Mouse (Mus musculus) brain, embryonic 18.5 days (tissue): ENCODE results near the gene Fpgs.

Source experiments
- DNase-seq: peaks from one replicate; pipeline ENCODE4 v3.0.0-alpha.2; 2012; ENCODE audit warnings: low read depth, low spot score

The Fpgs gene

GRCm38 (mm10) chr2:32704021-32704421 is at the start of gene Fpgs:
TSS of gene Fpgs (minus strand) at chr2:32704145.
- no peak for DNase-seq

GRCm38 (mm10) chr2:32752181-32752580 is 48.2 kb upstream of the Fpgs start:
- no peak for DNase-seq

GRCm38 (mm10) chr2:32751665-32752033 is 47.7 kb upstream of the Fpgs start:
- DNase-seq = no peak

GRCm38 (mm10) chr2:32750887-32751664 is 47.1 kb upstream of the Fpgs start:
- DNase-seq = no peak

- no peak for DNase-seq
Measured at GRCm38 (mm10) chr2:32750199-32750598, 46.3 kb upstream of the Fpgs start.

- DNase-seq = no peak
Measured at GRCm38 (mm10) chr2:32749082-32749481, 45.1 kb upstream of the Fpgs start.

GRCm38 (mm10) chr2:32744272-32744982 is 40.5 kb upstream of the Fpgs start:
- no peak for DNase-seq

GRCm38 (mm10) chr2:32742173-32742531 is 38.2 kb upstream of the Fpgs start:
- DNase-seq = peak; percentile 83

GRCm38 (mm10) chr2:32741273-32742172 is 37.6 kb upstream of the Fpgs start:
- peak; percentile 54 for DNase-seq

- no peak for DNase-seq
Measured at GRCm38 (mm10) chr2:32740916-32741272, 36.9 kb upstream of the Fpgs start, which contains the start of gene 6330409D20Rik. TSS of gene 6330409D20Rik (minus strand) at chr2:32741016.

- no peak for DNase-seq
Measured at GRCm38 (mm10) chr2:32739311-32739710, 35.4 kb upstream of the Fpgs start.

GRCm38 (mm10) chr2:32737008-32737407 is 33.1 kb upstream of the Fpgs start:
- DNase-seq = no peak

- no peak for DNase-seq
Measured at GRCm38 (mm10) chr2:32736306-32736829, 32.4 kb upstream of the Fpgs start.

GRCm38 (mm10) chr2:32734933-32735332 is 31.0 kb upstream of the Fpgs start:
- no peak for DNase-seq

GRCm38 (mm10) chr2:32734480-32734879 is 30.5 kb upstream of the Fpgs start:
- no peak for DNase-seq

- no peak for DNase-seq
Measured at GRCm38 (mm10) chr2:32732695-32733094, 28.8 kb upstream of the Fpgs start.

GRCm38 (mm10) chr2:32731911-32732310 is 28.0 kb upstream of the Fpgs start:
- DNase-seq = no peak

- DNase-seq = no peak
Measured at GRCm38 (mm10) chr2:32730854-32731253, 26.9 kb upstream of the Fpgs start.

GRCm38 (mm10) chr2:32729547-32729946 is 25.6 kb upstream of the Fpgs start:
- DNase-seq = no peak

- no peak for DNase-seq
Measured at GRCm38 (mm10) chr2:32728463-32728862, 24.5 kb upstream of the Fpgs start.

GRCm38 (mm10) chr2:32727435-32727834 is 23.5 kb upstream of the Fpgs start:
- DNase-seq = peak; percentile 82
